Mouse (Mus musculus): ENCODE results near the gene Fam120b. TPM values are rescaled to one million over a fixed set of nuclear protein-coding genes. Genes with fewer than 3 reads are reported as not detected.

Gene Fam120b
- total and polyA plus RNA-seq, 3 experiments, result 17.2 to 19.5 (median 18.1) TPM

- dilution Hi-C loops (cut with MboI; ENCODE audit: extremely low pct_ligation_motif_present, extremely low pct_unique_long_range_greater_than_20kb, low sequenced_read_pairs), result no loop called here
- H3K9me3 ChIP-seq (replicated peaks; ENCODE audit: low read length), result no peaks in the 10 kb centered on the region
- H3K4me3 ChIP-seq (replicated peaks in 1 of 3; ENCODE audit: low read depth in 2 of 3, low read length in 2 of 3, poor library complexity in 1 of 3), result no peak overlapping the region
- no peak overlapping the region for H3K9ac ChIP-seq (ENCODE audit: insufficient read depth, low read depth)
- DNase-seq (ENCODE audit: extremely low read depth), result no peak
- H3K79me2 ChIP-seq (replicated peaks; ENCODE audit: control insufficient read depth, extremely low read depth, insufficient read depth, poor library complexity, severe bottlenecking), result no peaks in the 10 kb centered on the region
- peaks cover 3 to 32% of the 10 kb centered on the region in 2 experiments for H3K4me1 ChIP-seq (ENCODE audit: control insufficient read depth in 1 of 2, insufficient read depth in 2 of 2)
- H3K36me3 ChIP-seq (replicated peaks in 1 of 2; ENCODE audit: control insufficient read depth in 1 of 2, insufficient read depth in 1 of 2, low read length in 1 of 2), result no peaks in the 10 kb centered on the region
- peaks cover 3% of the 10 kb centered on the region for H3K27me3 ChIP-seq (replicated peaks)
- H3K27ac ChIP-seq (ENCODE audit: insufficient read depth, low read depth), result no peak overlapping the region
- H3K4me2 ChIP-seq (ENCODE audit: insufficient read depth, low read depth, poor library complexity, severe bottlenecking), result no peak overlapping the region
- in situ Hi-C loops (cut with MboI; ENCODE audit: low pct_ligation_motif_present, low pct_unique_long_range_greater_than_20kb, low sequenced_read_pairs), result no loop called here
- TF ChIP-seq TCF12 (IDR thresholded peaks at IDR 0.05; ENCODE audit: low read depth, low read length), result no peak
- no peak for TF ChIP-seq MXI1 (IDR thresholded peaks at IDR 0.05; ENCODE audit: low read depth, low read length)
- TF ChIP-seq CHD1 (IDR thresholded peaks at IDR 0.05; ENCODE audit: low read depth, low read length), result no peak
- TF ChIP-seq ZKSCAN1 (IDR thresholded peaks at IDR 0.05; ENCODE audit: borderline replicate concordance, low read depth, low read length), result no peak
- no peak for TF ChIP-seq BHLHE40 (IDR thresholded peaks at IDR 0.05; ENCODE audit: low read depth, low read length)
- no peak for TF ChIP-seq MYC (IDR thresholded peaks at IDR 0.05; ENCODE audit: low read depth, low read length)
These were observed 42.0 kb upstream of the Fam120b start for GRCm38 (mm10) chr17:15354006-15354405.

- no peak overlapping the region for H3K27ac ChIP-seq (ENCODE audit: insufficient read depth, low read depth)
- DNase-seq (ENCODE audit: extremely low read depth), result no peak
- H3K9me3 ChIP-seq (replicated peaks; ENCODE audit: low read length), result no peaks in the 10 kb centered on the region
- no peak overlapping the region for H3K4me3 ChIP-seq (replicated peaks in 1 of 3; ENCODE audit: low read depth in 2 of 3, low read length in 2 of 3, poor library complexity in 1 of 3)
- H3K79me2 ChIP-seq (replicated peaks; ENCODE audit: control insufficient read depth, extremely low read depth, insufficient read depth, poor library complexity, severe bottlenecking), result no peaks in the 10 kb centered on the region
- H3K4me2 ChIP-seq (ENCODE audit: insufficient read depth, low read depth, poor library complexity, severe bottlenecking), result no peak overlapping the region
- in situ Hi-C loops (cut with MboI; ENCODE audit: low pct_ligation_motif_present, low pct_unique_long_range_greater_than_20kb, low sequenced_read_pairs) (no loop called here), dilution Hi-C loops (cut with MboI; ENCODE audit: extremely low pct_ligation_motif_present, extremely low pct_unique_long_range_greater_than_20kb, low sequenced_read_pairs) (no loop called here)
- H3K27me3 ChIP-seq (replicated peaks), result peaks cover 3% of the 10 kb centered on the region
- no peaks in the 10 kb centered on the region for H3K36me3 ChIP-seq (replicated peaks in 1 of 2; ENCODE audit: control insufficient read depth in 1 of 2, insufficient read depth in 1 of 2, low read length in 1 of 2)
- TF ChIP-seq ELF1 (IDR thresholded peaks at IDR 0.05; ENCODE audit: low read depth, low read length) (no peak), POLR2AphosphoS2 (IDR thresholded peaks at IDR 0.05; ENCODE audit: low read depth, low read length) (no peak), POLR2A (IDR thresholded peaks at IDR 0.05; ENCODE audit: low read depth, low read length) (no peak), PAX5 (IDR thresholded peaks at IDR 0.05; ENCODE audit: low read length) (no peak), MAFK (IDR thresholded peaks at IDR 0.05; ENCODE audit: insufficient replicate concordance, low read length) (no peak), TBP (conservative IDR thresholded peaks at IDR 0.05; ENCODE audit: low read depth, low read length) (no peak), ZNF384 (IDR thresholded peaks at IDR 0.05; ENCODE audit: low read depth, low read length) (no peak), MEF2A (IDR thresholded peaks at IDR 0.05; ENCODE audit: borderline replicate concordance, low read depth, low read length) (no peak)
- peaks cover 3 to 32% of the 10 kb centered on the region in 2 experiments for H3K4me1 ChIP-seq (ENCODE audit: control insufficient read depth in 1 of 2, insufficient read depth in 2 of 2)
- H3K9ac ChIP-seq (ENCODE audit: insufficient read depth, low read depth), result no peak overlapping the region
These were observed 40.9 kb upstream of the Fam120b start for GRCm38 (mm10) chr17:15355072-15355471.

GRCm38 (mm10) chr17:15356526-15356925 is 39.5 kb upstream of the Fam120b start:
- dilution Hi-C loops (cut with MboI; ENCODE audit: extremely low pct_ligation_motif_present, extremely low pct_unique_long_range_greater_than_20kb, low sequenced_read_pairs), result no loop called here
- Histone ChIP-seq H3K9me3 (replicated peaks; ENCODE audit: low read length) (no peaks in the 10 kb centered on the region), H3K27me3 (replicated peaks) (peaks cover 4% of the 10 kb centered on the region), H3K4me3 (replicated peaks in 1 of 3; ENCODE audit: low read depth in 2 of 3, low read length in 2 of 3, poor library complexity in 1 of 3) (no peak overlapping the region), H3K27ac (ENCODE audit: insufficient read depth, low read depth) (no peak overlapping the region), H3K4me2 (ENCODE audit: insufficient read depth, low read depth, poor library complexity, severe bottlenecking) (no peak overlapping the region), H3K36me3 (replicated peaks in 1 of 2; ENCODE audit: control insufficient read depth in 1 of 2, insufficient read depth in 1 of 2, low read length in 1 of 2) (no peaks in the 10 kb centered on the region), H3K9ac (ENCODE audit: insufficient read depth, low read depth) (no peak overlapping the region), H3K4me1 (ENCODE audit: control insufficient read depth in 1 of 2, insufficient read depth in 2 of 2) (peaks cover 3 to 32% of the 10 kb centered on the region in 2 experiments), H3K79me2 (replicated peaks; ENCODE audit: control insufficient read depth, extremely low read depth, insufficient read depth, poor library complexity, severe bottlenecking) (no peaks in the 10 kb centered on the region)
- no peak for DNase-seq (ENCODE audit: extremely low read depth)
- TF ChIP-seq BHLHE40 (IDR thresholded peaks at IDR 0.05; ENCODE audit: low read depth, low read length) (no peak), MAFK (IDR thresholded peaks at IDR 0.05; ENCODE audit: insufficient replicate concordance, low read length) (no peak), POLR2A (IDR thresholded peaks at IDR 0.05; ENCODE audit: low read depth, low read length) (no peak), IRF4 (IDR thresholded peaks at IDR 0.05; ENCODE audit: low read depth, low read length) (no peak), PAX5 (IDR thresholded peaks at IDR 0.05; ENCODE audit: low read length) (no peak), ZKSCAN1 (IDR thresholded peaks at IDR 0.05; ENCODE audit: borderline replicate concordance, low read depth, low read length) (no peak), ZNF384 (IDR thresholded peaks at IDR 0.05; ENCODE audit: low read depth, low read length) (no peak), RCOR1 (conservative IDR thresholded peaks at IDR 0.05; ENCODE audit: low read depth, low read length) (no peak), USF2 (conservative IDR thresholded peaks at IDR 0.05; ENCODE audit: low read depth, low read length) (no peak), CTCF (conservative IDR thresholded peaks at IDR 0.05 in 1 of 2, IDR thresholded peaks at IDR 0.05 in 1 of 2; ENCODE audit: low read depth in 2 of 2, low read length in 2 of 2) (no peak), ZMIZ1 (IDR thresholded peaks at IDR 0.05; ENCODE audit: low read depth, low read length) (no peak), NRF1 (IDR thresholded peaks at IDR 0.05; ENCODE audit: low read depth, low read length) (no peak)
- in situ Hi-C loops (cut with MboI; ENCODE audit: low pct_ligation_motif_present, low pct_unique_long_range_greater_than_20kb, low sequenced_read_pairs), result no loop called here
